Mouse (Mus musculus) frontal cortex, adult 2 months (tissue): ENCODE data around the gene Olfr323. TPM values are rescaled to one million over a fixed set of nuclear protein-coding genes. Genes with fewer than 3 reads are reported as not detected.

Experiments used
- DNase-seq, 2 experiments: peaks; one replicate each; pipeline ENCODE4 v3.0.0; 2022; ENCODE audit warnings: low spot score in 1 of 2; ENCODE audit errors: extremely low spot score in 1 of 2
- polyA plus RNA-seq: library from polyadenylated mRNA; depleted of rRNA; stranded (reverse); fragments of >200 nt; gene quantifications from 2 replicates; pipeline ENCODE4 v1.2.3, GENCODE M21; 2012; rRNA removed

Olfr323 gene
- polyA plus RNA-seq, result not detected in 2 replicates

DNA sequence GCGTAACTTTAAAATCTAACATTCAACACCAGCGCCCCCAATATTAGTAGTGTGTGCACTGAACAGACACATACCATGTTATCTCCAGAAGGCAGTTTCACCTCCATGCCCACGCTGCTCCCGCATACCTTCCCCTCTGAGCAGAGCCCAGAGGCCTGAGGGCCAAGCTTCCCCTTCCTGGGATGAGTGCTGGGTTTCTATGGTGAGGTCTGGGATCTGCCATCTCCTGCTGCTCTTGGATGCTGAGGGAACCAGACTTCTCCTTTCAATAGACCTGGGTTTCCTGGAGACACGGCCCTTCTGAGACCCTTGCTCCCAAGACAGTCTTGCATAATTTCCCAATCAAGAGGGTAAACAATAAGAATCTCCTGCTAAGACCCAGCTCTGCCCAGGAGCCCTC lies at the start of gene Olfr323:
TSS of gene Olfr323 (minus strand) at position 101 of the 400 bp plus-strand sequence.
- DNase-seq, result no peak

DNA sequence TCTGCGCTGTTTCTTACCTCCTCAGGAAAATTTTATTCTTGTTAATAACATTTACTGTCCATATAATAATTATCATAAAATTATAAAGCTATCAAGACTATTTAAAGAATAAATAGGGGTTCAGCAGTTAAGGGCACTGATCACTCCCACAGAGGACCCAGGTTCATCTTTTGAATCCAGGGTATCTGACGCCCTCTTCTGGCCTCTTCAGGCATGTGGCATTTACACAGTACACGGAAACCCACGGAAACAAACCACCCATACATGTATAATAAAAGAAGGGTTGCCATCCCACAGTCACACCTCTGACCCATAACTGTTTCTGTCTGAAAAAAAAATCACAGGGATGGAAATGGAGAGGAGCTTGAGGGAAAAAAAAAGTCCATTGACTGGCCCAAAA lies 41.5 kb upstream of the Olfr323 start:
- DNase-seq, result no peak

DNA sequence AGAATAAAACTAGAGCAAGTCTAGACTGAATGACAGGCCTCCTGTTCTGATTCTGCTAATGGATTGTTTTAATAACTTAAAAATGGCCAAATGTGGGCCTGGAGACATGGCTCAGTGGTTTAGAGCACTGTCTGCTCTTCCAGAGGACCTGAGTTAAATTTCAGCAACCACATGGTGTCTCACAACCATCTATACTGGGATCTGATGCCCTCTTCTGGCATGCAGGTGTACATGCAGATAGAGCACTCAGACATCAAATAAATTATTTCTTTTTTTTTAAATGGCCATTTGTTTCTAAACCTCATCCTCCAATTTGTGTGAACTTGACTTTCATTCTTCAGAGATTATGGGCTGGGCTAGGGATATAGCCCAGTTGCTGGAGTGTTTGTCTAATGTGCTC lies 39.0 kb upstream of the Olfr323 start:
- DNase-seq, result no peak

DNA sequence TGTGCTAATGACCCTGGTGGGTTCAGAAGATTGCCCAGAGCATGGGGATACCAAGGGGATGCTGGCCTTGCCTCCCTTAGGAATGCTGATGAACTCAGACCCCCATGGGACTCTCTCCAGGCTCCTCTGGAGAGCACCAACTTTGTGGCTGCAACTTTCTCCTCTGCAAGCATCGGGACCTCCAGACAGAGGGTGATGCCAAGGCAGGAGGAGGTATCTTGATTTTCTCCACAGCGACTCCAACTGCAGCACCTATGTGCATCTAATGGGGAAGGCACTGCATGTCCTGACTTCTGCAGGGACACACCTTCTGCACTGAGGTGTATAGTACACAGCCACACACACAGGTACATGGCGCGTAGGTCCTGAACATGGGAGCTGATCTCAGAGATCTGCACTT lies 28.3 kb upstream of the Olfr323 start, which contains the start of gene Olfr322:
TSS of gene Olfr322 (plus strand) at position 187 of the 400 bp plus-strand sequence.
- DNase-seq, result no peak

DNA sequence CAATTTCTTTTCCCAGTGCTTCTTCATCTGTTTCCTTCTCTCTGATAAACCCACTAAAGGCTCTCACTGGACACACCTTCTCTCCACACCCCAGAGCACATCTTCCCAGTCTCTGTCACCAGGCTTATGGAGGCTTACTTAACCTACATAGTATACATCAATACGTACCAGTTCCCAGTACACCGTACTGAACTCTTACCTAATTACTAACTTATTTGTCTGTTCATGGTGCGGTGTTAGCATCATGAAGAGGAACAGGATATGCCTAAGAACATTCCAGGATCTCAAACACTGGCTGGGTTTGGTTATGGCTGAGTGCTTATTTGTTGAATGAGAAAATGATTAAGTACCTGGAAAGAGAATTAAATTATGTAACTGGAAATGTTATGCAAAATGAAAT lies 24.9 kb upstream of the Olfr323 start:
- DNase-seq, result no peak

DNA sequence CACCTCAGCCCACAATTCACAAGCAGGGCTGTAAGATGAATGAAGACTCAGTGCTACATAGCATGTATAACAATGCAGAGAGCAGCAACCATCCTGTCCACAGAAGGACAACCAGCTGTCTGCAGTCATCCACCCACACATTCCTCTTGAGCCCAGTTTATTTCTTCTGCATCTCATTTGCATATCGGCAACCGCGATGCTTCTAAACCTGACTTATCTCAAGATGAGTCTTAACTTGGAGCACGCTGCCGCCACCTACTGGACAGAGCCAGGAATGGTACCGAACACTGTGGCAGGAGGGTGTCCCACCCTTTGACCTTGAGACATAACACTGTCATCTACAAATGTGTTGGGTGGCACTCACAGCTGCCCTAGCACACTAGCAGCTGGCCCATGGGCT lies 13.0 kb upstream of the Olfr323 start:
- DNase-seq, result peak; percentile 7 to 40

DNA sequence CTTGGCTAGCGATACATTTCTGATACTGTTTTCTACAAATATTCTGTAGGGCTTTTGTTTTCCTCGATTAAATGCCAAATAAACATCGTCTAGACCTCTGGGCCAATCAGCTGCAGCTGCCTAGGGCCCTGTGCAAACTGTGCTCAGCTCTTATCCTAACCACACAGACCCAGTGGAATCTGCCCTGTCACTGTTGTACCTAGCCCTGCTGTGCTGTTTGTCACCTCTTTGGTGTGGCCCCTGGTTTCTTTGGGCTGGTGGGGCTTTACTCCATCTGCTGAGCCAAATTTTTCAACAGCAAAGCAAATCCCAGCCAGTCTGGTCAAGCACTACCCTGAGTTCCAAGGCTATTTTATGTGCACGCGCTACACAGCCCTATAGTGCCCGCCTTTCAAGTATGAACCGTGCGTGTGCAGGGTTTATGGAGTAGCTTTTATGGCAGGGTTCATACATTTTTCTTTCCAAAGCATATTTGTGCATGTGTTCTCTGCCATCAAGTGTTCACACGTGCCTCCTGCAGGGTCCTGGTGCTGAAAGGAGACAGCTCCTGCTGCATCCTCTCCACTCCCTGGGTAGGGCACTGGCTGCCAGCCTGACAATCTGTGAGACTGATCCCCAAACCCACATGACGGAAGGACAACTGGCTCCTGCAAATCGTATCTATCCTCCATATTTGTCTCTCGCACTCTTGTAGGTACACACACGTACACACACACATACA lies 11.5 kb upstream of the Olfr323 start:
- no peak for DNase-seq

DNA sequence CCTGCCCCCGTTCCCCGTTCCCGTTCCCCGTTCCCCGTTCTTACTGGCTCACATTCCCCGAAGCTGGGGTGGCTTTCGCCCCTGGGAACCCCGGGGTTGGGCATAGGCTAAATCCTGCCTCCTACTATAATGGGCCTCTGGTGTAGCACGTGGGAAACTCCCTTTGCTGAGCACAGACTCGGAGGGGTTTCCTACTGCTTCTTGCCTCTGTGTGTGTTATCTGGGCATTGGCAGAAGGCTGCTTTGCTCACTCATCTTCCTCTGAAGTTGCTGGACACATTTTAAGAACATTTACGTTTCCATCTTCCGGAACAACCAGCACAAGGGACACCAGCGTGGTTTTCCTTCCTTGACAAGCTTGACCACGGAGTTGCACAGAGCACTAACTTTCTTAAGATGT lies 10.8 kb upstream of the Olfr323 start:
- no peak for DNase-seq

DNA sequence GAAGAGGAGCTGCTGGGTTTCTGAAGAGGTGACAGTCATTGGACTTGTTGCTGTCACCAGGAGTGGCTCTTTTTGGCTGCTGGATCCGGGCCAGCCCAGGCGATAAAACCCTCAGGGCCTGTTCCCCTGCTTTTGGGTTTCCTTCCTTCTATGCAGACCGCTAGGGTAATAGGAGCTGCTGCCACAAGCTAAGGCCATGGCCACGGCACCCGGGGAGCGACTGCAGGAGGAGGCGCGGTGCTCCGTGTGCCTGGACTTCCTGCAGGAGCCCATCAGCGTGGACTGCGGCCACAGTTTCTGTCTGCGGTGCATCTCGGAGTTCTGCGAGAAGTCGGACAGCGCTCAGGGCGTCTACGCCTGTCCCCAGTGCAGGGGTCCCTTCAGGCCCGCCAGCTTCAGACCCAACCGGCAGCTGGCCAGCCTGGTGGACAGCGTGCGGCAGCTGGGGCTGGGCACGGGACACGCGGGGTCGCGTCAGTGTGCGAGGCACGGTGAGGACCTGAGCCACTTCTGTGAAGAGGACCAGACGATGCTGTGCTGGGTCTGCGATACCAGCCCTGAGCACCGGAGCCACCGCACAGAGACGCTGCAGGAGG lies 10.1 kb upstream of the Olfr323 start, which contains the start of gene Trim58:
TSS of gene Trim58 (plus strand) at position 194 of the 596 bp plus-strand sequence.
- no peak for DNase-seq

DNA sequence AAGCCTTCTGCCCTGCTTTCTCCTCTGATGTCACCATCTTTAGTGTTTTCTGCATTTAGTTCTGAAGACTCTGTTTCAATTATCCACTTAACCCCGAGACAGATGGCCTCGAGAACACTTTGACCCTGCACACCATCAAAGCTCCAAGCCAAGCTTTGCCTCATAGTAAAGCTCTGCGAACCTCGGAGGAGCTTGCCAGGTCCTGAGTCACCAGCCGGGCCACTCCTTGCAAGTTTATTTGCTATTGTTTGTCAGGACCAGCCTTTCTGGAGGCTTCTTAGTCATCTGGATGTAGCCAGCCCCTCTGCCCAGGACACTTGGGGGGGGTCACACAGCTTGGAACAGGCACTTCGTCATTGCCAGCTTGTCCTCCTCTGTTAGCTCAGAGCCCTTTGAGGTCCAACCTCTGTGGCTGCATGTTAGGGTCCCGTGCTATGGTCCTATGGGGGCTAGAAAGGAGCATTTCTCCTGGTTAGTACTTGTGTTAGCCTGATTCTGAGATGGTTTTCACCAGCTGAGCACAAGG lies 7.9 kb upstream of the Olfr323 start:
- no peak for DNase-seq

DNA sequence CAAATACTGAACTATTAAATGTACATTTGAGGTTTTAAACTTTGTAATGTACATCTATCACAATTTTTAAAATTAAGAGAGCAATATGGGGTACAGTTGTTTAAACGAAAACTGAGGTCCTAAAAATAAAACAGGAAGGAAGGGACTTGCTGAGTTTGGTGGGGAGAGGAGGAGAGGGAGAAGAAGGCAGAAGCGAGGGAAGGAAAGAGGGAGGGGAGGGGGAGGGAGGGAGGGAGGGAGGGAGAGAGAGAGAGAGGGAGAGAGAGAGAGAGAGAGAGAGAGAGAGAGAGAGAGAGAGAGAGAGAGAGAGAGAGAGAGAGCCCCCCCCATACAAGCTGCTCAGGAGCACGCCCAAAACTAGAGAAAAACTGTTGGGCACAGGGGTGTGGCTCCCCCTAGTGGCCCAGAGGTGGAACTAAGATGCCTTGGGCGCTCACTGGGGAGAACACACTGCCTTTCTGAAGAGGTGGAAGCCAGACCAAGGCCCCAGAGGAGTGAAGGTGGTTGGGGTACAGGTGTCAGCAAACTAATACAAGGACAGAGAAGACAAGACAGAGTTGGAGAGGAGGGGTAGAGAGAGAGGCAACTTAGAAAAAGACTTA lies 6.2 kb upstream of the Olfr323 start:
- DNase-seq, result peak in 1 of 2 experiments; percentile 62

DNA sequence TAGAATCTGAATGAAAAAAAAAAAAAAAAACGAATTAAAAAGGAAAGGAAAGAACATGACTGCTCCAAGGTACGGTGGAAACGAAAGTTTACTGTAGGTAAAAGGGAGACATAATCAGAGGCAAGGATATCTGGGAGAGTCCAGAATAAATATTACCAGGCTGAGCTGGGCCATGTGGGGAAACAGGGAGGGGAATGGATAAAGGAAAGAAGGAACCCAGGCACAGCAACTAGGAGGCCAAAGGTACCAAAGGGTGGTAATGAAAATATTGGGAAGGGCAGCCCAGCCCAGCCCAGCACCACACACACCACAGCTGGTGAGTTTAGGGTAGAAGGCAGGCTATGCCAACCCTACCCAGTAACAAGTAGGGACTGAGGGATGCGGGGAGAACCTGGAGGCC lies 4.6 kb upstream of the Olfr323 start:
- DNase-seq, result no peak

DNA sequence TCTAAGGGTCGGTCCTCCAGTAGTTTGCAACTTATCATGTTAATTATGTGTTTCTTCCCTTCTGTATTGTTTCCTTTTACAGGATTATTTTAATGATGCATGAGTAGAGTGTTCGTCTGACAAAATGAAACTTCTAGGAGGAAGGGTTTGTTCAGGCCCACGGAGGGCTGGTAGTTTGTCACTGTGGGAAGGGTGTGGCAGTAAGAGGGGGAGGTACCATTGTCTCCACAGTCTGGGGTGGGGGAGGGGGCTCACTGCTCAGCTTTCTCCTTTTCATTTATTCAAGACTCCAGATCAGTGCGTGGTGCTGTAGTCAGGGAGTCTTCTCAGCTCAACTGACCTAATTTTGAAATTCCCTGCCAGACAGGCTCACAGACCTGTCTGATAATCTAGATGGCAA lies 4.2 kb downstream of the Olfr323 start:
- DNase-seq, result no peak

DNA sequence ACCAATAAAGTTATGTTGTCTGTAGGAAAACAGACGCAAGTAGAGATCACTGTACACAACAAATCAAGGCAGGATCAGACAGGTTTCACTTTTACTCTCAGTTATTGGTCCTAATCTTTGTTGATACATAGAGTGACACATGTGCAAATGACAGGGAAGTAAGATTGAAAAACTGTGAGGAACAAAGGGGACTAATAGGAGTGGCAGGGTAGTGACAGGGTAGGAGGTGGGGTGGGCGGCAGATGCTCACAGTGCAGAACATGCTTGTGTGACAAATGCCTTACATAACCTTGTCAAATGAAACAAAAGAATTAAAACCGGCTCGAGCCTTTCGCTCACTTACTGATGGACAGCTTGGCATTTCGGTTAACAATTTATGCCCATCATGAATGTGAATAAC lies 11.5 kb downstream of the Olfr323 start:
- DNase-seq, result peak in 1 of 2 experiments; percentile 12

DNA sequence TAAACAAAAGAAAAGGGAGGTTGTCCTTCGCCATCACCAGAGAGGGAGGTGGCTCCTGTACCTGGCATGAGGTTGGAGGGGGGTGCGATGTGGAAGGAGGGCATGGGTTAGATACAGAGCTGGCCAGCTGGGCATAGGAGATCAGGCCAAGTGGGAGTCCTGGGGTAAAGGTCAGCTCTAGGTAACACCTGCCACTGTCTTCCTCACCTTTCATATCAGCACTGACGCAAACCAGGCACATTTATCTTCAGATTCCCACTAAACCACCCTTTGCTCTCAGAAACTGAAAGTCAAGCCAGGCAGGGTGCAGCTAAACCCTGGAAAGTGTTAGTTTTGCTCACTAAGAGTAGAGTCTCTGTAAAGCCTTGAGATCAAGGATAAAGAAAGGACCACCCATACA lies 11.9 kb downstream of the Olfr323 start:
- DNase-seq, result no peak

DNA sequence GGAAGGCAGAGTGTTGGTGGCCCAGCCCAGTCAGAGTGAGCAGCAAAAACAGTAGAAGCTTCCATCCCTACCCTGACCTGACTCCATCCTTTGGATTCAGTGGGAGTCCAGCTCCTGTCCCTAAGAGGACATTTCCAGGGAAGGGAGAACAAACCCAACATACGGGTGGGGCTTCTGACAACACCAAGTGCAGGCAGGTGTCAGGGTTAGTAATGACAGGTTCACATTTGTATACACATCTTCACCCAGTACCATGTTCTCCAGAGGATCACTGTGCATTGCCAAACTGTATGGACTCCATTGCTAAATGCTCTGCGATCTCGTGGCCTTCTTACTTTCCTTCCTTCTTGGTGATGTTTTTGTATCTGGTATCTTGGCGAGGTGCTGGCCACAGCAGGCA lies 14.3 kb downstream of the Olfr323 start, which contains the start of gene 2210407C18Rik:
TSS of gene 2210407C18Rik (minus strand) at position 101 of the 400 bp plus-strand sequence.
- DNase-seq, result no peak

DNA sequence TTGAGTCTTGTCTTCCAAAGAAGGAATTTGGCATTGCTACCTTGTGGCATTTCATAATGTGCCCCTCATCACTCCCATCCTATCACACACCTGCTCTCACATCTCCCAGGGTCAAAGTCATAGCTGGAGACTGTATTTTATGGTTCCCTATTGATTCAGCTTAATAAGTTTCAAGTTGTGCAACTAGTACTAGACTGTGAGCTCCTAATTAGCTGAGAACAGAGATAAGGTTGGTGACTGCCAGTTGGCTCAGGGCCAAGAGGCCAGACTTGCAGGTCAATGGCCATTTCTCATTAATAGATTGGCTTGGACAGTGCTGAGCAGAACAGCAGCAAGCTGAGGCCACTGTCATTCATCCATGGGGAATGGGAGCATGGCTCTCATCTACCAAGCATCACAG lies 15.8 kb downstream of the Olfr323 start:
- DNase-seq, result no peak

DNA sequence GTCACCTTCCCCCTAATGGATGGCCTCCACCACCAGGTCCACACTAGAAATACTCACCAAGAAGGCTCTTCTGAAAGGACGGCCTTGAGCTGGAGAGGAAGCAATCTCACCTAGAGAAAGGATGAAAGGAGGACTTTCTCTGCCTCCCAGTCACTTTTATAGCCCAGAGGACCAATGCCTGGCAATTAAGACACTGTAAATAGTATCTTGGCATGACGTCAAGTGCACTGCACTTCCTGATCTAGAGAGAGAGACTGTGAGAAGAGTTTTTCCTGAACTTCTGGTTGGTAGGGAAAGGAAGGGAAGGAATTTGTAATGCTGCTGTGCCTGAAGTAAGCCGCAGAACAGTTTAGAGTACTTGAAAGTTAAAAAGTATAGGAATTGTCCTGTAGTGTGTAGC lies 16.9 kb downstream of the Olfr323 start:
- no peak for DNase-seq

DNA sequence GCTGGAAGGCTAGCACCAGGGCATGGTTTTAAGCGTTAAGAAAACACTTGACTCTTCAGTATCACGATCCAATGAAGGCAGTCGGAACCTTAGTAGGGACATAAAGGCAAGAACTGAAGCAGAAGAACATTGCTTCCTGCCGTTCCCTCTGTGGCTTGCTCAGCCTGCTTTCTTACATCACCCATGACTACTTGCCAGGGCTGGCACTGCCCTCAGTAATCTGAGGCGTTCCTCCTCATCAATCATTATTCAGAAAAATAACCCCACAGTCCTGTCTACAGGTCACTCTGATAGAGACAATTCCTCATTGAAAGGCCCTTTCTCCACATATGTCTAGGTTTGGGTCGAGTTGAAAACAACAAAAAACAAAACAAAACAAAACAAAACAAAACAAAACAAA lies 23.3 kb downstream of the Olfr323 start:
- DNase-seq, result no peak

DNA sequence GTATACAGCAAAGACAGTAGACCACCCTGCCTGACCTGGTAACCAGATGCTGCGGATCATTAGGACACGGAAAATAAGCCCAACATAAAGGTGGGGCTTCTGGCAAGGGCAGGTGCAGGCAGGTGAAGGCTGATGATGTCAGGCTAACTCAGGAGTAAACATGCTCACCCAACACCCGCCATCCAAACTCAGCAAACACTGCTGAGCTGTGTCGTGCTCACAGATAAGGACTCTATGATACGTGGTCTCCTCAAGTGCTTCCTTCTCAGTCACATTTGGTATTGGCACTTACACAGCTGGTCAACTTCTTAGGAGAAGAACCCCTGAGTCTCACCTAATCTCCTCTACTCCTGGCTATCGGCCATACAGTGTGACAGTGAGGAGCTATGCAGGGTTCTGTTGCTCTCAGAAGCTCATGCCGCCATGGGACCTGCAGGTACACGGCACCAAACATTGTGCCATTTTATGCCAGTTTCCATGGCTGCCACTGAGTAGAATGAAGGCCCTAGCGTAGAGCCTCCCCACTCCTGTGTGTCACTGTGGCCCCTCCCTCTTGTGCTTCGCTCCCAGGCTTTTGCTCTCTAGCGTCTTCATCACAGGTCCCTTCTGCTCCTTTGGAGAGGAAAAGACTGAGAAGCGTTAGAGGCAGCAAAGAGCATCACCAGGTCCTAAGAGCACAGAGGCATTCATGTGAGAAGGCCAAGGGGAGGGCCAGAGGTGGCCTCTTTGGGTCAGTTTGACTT lies 24.0 kb downstream of the Olfr323 start:
- no peak for DNase-seq

DNA sequence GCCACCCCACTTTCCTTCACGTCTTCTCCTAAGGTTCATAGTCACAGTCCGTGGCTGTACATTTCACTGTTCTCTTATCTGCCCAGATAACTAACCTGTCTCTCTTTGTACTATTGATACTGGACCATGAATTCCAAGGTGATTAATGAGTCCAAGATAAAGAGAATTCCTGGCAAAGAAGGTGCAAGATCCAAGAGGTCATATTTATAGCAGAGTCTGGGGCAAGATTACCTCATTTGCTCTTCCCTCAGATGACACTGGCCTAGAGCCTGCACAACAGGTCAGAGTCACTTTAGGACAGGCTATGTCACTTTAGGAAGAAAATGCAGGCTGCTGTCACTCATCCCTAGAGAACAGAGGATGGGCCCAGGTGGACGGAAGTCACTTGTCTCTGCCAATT lies 25.1 kb downstream of the Olfr323 start:
- DNase-seq, result no peak
